Mouse (Mus musculus): Measurements from ENCODE around the gene Ttc41.

DNA sequence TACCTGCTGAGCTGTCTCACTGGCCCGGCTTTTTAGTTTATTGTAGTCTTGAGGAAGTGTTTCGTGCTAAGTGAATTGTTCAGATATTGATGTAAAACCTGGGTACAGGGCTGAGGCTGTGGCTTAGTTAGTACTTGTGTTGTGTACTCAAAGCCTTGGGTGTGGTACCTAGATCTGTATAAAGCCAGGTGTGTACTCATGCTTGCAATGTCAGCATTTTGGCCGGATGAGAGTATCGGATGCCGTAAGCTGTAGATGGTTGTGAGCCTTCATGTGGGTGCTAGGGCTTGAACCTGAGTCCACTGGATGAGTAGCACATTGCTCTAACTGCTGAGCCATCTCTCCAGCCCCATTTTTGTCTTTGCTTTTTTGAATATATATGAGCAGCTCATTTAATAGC is 80.5 kb downstream of the Ttc41 start:
- TF ChIP-seq TAL1 (IDR thresholded peaks at IDR 0.05; ENCODE audit: low read length): no peak
- TF ChIP-seq GATA1 (IDR thresholded peaks at IDR 0.05; ENCODE audit: low read length): no peak
